Mouse (Mus musculus) embryonic facial prominence, embryonic 15.5 days (tissue): ENCODE measurements around the gene Olfr283. TPM values are rescaled to one million over a fixed set of nuclear protein-coding genes. Genes with fewer than 3 reads are reported as not detected.
"Not testable (repeated sequence)": the region's sequence is repeated elsewhere in the genome, so short reads cannot be mapped to it uniquely, and the experiment has no call there.

Experiments
- ATAC-seq: fragments of 200-750 bp; cut with Nextera tagmentation; 2 replicates; pipeline ENCODE4 v1.8.0; 2017; ENCODE audit warnings: low read depth, moderate TSS enrichment; ENCODE audit not compliant: insufficient number of reproducible peaks, low FRiP score, low TSS enrichment
- H3K27ac ChIP-seq: fragments of 300-500 bp; sonication (generic); replicated peaks from 2 replicates; pipeline ENCODE4 v1.5.1; 2015; ENCODE audit warnings: mild to moderate bottlenecking, inconsistent platforms
- H3K27me3 ChIP-seq: fragments of 300-500 bp; sonication (generic); 2 replicates; pipeline ENCODE4 v1.6.1; 2015; ENCODE audit warnings: inconsistent platforms
- H3K36me3 ChIP-seq: fragments of 300-500 bp; sonication (generic); 2 replicates; pipeline ENCODE4 v1.6.1; 2015; ENCODE audit warnings: mild to moderate bottlenecking, inconsistent platforms
- H3K4me1 ChIP-seq: fragments of 300-500 bp; sonication (generic); 2 replicates; pipeline ENCODE4 v1.6.1; 2015; ENCODE audit warnings: inconsistent platforms
- H3K4me2 ChIP-seq: fragments of 300-500 bp; sonication (generic); replicated peaks from 2 replicates; pipeline ENCODE4 v1.6.1; 2015; ENCODE audit warnings: mild to moderate bottlenecking, inconsistent platforms
- H3K4me3 ChIP-seq: fragments of 300-500 bp; sonication (generic); replicated peaks from 2 replicates; pipeline ENCODE4 v1.5.1; 2015; ENCODE audit warnings: mild to moderate bottlenecking, inconsistent platforms
- H3K9ac ChIP-seq: fragments of 300-500 bp; sonication (generic); 2 replicates; pipeline ENCODE4 v1.6.1; 2015; ENCODE audit warnings: inconsistent platforms
- H3K9me3 ChIP-seq: fragments of 300-500 bp; sonication (generic); replicated peaks from 2 replicates; pipeline ENCODE4 v1.6.1; 2016; ENCODE audit warnings: inconsistent platforms
- WGBS: fragments of 180-500 bp; shearing (Covaris S2); methylation state at CpG from one replicate; pipeline ENCODE4 v1.1.7; 2015; 5-methylcytosine and 5-hydroxymethylcytosine counted together
- polyA plus RNA-seq: library from polyadenylated mRNA; unstranded; fragments of >200 nt; fragmentation: Nextera tagmentation; extraction: Ambion mirVana; gene quantifications from 2 replicates; pipeline ENCODE4 v1.2.1, GENCODE M21; 2015

Gene Olfr283
- 0.19 TPM in 1 of 2 replicates, not detected in the other for polyA plus RNA-seq

- no peak for ATAC-seq
These were observed at the start of gene Olfr283 for GRCm38 (mm10) chr15:98380846-98381245. Olfr283 (minus strand) TSS chr15:98380946.

DNA sequence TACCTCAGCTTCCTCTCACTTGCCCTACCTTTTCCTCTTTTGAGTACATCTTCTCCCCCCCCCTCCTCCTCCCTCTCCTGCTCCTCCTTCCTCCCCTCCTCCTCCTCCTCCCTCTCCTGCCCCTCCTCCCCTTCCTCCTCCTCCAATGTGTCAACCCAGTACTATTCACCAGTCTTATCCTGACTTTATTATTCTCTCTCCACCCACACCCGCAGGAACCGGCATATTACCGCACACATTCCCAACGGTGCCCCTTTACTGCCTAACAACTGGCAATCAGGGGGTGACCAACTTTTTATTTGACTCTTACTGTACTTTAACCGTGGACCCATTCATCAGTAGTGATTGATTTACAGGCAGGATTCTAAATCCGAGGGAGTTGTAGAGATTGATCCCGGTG, 44.4 kb upstream of the Olfr283 start:
- no peak overlapping the region for H3K4me3 ChIP-seq
- 0 out of 2 replicates have a peak, but pooled peaks cover 6% of the 10 kb centered on the region for H3K4me1 ChIP-seq
- no peaks in the 10 kb centered on the region for H3K36me3 ChIP-seq
- ATAC-seq, result no peak
- H3K27me3 ChIP-seq, result no peaks in the 10 kb centered on the region
- no peak overlapping the region for H3K9ac ChIP-seq
- no peak overlapping the region for H3K4me2 ChIP-seq
- 86% methylated on average over 7 of the region's 7 CpGs for WGBS
- no peak overlapping the region for H3K27ac ChIP-seq
- no peaks in the 10 kb centered on the region for H3K9me3 ChIP-seq

More at GRCm38 (mm10) chr15:98380846-98381245, at the start of gene Olfr283:
- Histone ChIP-seq H3K27me3 (no peaks in the 10 kb centered on the region), H3K36me3 (no peaks in the 10 kb centered on the region), H3K4me1 (no peaks in the 10 kb centered on the region), H3K4me2 (no peak within 1 kb of the TSS), H3K9ac (no peak within 1 kb of the TSS), H3K27ac (no peak within 1 kb of the TSS), H3K9me3 (no peaks in the 10 kb centered on the region), H3K4me3 (no peak within 1 kb of the TSS)
- 80% methylated on average over 6 of the region's 6 CpGs for WGBS

GRCm38 (mm10) chr15:98424753-98425152, 44.0 kb upstream of the Olfr283 start:
- no peaks in the 10 kb centered on the region for H3K9me3 ChIP-seq
- 37% methylated on average over 6 of the region's 6 CpGs for WGBS
- peak overlapping the region; percentile 22; the same call in 1 of the 2 replicates for H3K4me2 ChIP-seq
- H3K9ac ChIP-seq, result no peak overlapping the region
- no peak overlapping the region for H3K4me3 ChIP-seq
- no peaks in the 10 kb centered on the region for H3K27me3 ChIP-seq
- H3K36me3 ChIP-seq, result no peaks in the 10 kb centered on the region
- H3K27ac ChIP-seq, result no peak overlapping the region
- 0 out of 2 replicates have a peak, but pooled peaks cover 6% of the 10 kb centered on the region for H3K4me1 ChIP-seq
- ATAC-seq, result no peak

GRCm38 (mm10) chr15:98424326-98424725, 43.6 kb upstream of the Olfr283 start:
- 32% methylated on average over 14 of the region's 14 CpGs for WGBS
- Histone ChIP-seq H3K4me1 (0 out of 2 replicates have a peak, but pooled peaks cover 6% of the 10 kb centered on the region), H3K27me3 (no peaks in the 10 kb centered on the region), H3K36me3 (no peaks in the 10 kb centered on the region), H3K4me3 (no peak overlapping the region), H3K9ac (no peak overlapping the region), H3K4me2 (peak overlapping the region; percentile 22; the same call in 1 of the 2 replicates), H3K27ac (no peak overlapping the region), H3K9me3 (no peaks in the 10 kb centered on the region)
- ATAC-seq, result no peak

GRCm38 (mm10) chr15:98420897-98421296, 40.2 kb upstream of the Olfr283 start:
- WGBS, result 31% methylated on average over 4 of the region's 4 CpGs
- Histone ChIP-seq H3K9me3 (no peaks in the 10 kb centered on the region), H3K36me3 (no peaks in the 10 kb centered on the region), H3K4me1 (0 out of 2 replicates have a peak, but pooled peaks cover 6% of the 10 kb centered on the region), H3K27ac (no peak overlapping the region), H3K4me3 (no peak overlapping the region), H3K9ac (no peak overlapping the region), H3K27me3 (no peaks in the 10 kb centered on the region), H3K4me2 (no peak overlapping the region)
- ATAC-seq, result no peak

DNA sequence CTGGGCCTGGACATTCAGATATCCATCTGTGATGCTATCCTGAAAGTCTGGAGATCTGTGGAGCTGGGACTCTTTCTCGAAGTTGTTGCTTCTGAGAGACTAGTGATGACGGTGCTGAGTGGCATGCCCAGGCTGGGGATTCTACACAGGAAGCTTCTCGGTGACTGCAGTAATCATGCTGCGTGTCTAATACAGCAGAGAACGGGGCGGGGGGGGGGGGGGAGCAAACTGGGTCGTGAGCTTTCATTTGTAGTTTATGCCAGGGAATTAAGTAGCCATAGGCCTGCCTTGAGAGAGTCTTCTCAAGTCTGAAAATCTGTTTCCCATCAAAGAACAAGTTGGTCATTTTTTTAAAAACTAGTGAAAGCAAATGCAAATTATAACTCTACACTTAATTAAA, 37.4 kb upstream of the Olfr283 start:
- Histone ChIP-seq H3K4me3 (no peak overlapping the region), H3K9ac (no peak overlapping the region), H3K4me1 (0 out of 2 replicates have a peak, but pooled peaks cover 6% of the 10 kb centered on the region), H3K4me2 (no peak overlapping the region), H3K27me3 (no peaks in the 10 kb centered on the region), H3K9me3 (no peaks in the 10 kb centered on the region), H3K36me3 (no peaks in the 10 kb centered on the region), H3K27ac (no peak overlapping the region)
- 37% methylated on average over 7 of the region's 7 CpGs for WGBS
- ATAC-seq, result no peak

GRCm38 (mm10) chr15:98417285-98417684, 36.5 kb upstream of the Olfr283 start:
- H3K9ac ChIP-seq, H3K27me3 ChIP-seq, H3K4me3 ChIP-seq, H3K36me3 ChIP-seq, H3K9me3 ChIP-seq, H3K27ac ChIP-seq, H3K4me2 ChIP-seq, H3K4me1 ChIP-seq, ATAC-seq: not testable (repeated sequence)
- 58% methylated on average over 2 of the region's 3 CpGs for WGBS

- H3K9me3 ChIP-seq, H3K27ac ChIP-seq, H3K27me3 ChIP-seq, ATAC-seq, H3K36me3 ChIP-seq, H3K4me2 ChIP-seq, H3K9ac ChIP-seq, H3K4me1 ChIP-seq, H3K4me3 ChIP-seq: not testable (repeated sequence)
These were observed 36.1 kb upstream of the Olfr283 start for GRCm38 (mm10) chr15:98416802-98417201.

DNA sequence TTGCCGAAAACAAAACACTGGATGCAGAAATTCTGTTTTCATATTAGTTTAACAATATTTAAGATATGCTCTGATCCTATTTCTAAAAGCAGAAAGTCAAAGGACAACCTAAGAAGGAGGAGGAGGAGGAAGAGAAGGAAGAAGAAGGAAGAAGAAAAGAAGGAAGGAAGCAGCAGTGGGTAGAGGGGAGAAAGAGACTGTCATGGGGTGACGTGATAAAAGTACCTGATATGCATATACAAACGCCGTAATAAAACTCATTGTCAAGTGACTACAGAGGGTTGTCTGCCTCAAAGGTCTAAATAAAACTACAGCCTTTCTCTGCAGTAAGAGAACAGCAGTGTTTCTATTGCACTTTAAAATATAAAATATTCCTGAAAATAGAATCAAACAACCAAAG, 35.2 kb upstream of the Olfr283 start:
- Histone ChIP-seq H3K4me2 (no peak overlapping the region), H3K9ac (no peak overlapping the region), H3K36me3 (no peaks in the 10 kb centered on the region), H3K4me1 (0 out of 2 replicates have a peak, but pooled peaks cover 5% of the 10 kb centered on the region), H3K4me3 (no peak overlapping the region), H3K27ac (no peak overlapping the region), H3K27me3 (no peaks in the 10 kb centered on the region), H3K9me3 (no peaks in the 10 kb centered on the region)
- ATAC-seq, result no peak
- WGBS, result 75% methylated on average over 4 of the region's 4 CpGs

- WGBS, result 93% methylated on average over 9 of the region's 9 CpGs
- H3K9ac ChIP-seq, result no peak overlapping the region
- H3K27ac ChIP-seq, result no peak overlapping the region
- no peak overlapping the region for H3K4me2 ChIP-seq
- H3K4me1 ChIP-seq, result no peaks in the 10 kb centered on the region
- H3K27me3 ChIP-seq, result no peaks in the 10 kb centered on the region
- no peaks in the 10 kb centered on the region for H3K9me3 ChIP-seq
- H3K4me3 ChIP-seq, result no peak overlapping the region
- no peak for ATAC-seq
- no peaks in the 10 kb centered on the region for H3K36me3 ChIP-seq
These were observed 29.5 kb upstream of the Olfr283 start for GRCm38 (mm10) chr15:98410249-98410648.

- no peaks in the 10 kb centered on the region for H3K4me1 ChIP-seq
- no peak overlapping the region for H3K4me3 ChIP-seq
- H3K36me3 ChIP-seq, result no peaks in the 10 kb centered on the region
- no peaks in the 10 kb centered on the region for H3K27me3 ChIP-seq
- no peak overlapping the region for H3K9ac ChIP-seq
- H3K9me3 ChIP-seq, result no peaks in the 10 kb centered on the region
- no peak for ATAC-seq
- H3K4me2 ChIP-seq, result no peak overlapping the region
- 83% methylated on average over 2 of the region's 2 CpGs for whole genome bisulfite sequencing
- no peak overlapping the region for H3K27ac ChIP-seq
These were observed 28.9 kb upstream of the Olfr283 start for GRCm38 (mm10) chr15:98409635-98410034.

- no peaks in the 10 kb centered on the region for H3K4me1 ChIP-seq
- no peak overlapping the region for H3K27ac ChIP-seq
- H3K36me3 ChIP-seq, result no peaks in the 10 kb centered on the region
- no peak overlapping the region for H3K9ac ChIP-seq
- no peaks in the 10 kb centered on the region for H3K9me3 ChIP-seq
- ATAC-seq, result no peak
- H3K27me3 ChIP-seq, result no peaks in the 10 kb centered on the region
- WGBS, result 68% methylated on average over 17 of the region's 17 CpGs
- no peak overlapping the region for H3K4me2 ChIP-seq
- H3K4me3 ChIP-seq, result no peak overlapping the region
These were observed 27.8 kb upstream of the Olfr283 start for GRCm38 (mm10) chr15:98408406-98409060.
